Mouse (Mus musculus): ENCODE measurements around the gene Hint3.
A peak's percentile ranks its signal among the peaks of the same experiment; 100 is the strongest.
"Not testable (repeated sequence)": the region's sequence is repeated elsewhere in the genome, so short reads cannot be mapped to it uniquely, and the experiment has no call there.

Gene Hint3

GRCm38 (mm10) chr10:30629513-30629912 is at the start of gene Hint3:
TSS of gene Hint3 (minus strand) at chr10:30629632.
- DNase-seq (ENCODE audit: low spot score) = no peak

- no peak for DNase-seq (ENCODE audit: low spot score)
Measured at GRCm38 (mm10) chr10:30678051-30678450, 48.6 kb upstream of the Hint3 start.

GRCm38 (mm10) chr10:30674825-30675224 is 45.4 kb upstream of the Hint3 start:
- DNase-seq (ENCODE audit: low spot score) = no peak

GRCm38 (mm10) chr10:30666580-30666979 is 37.1 kb upstream of the Hint3 start:
- DNase-seq (ENCODE audit: low spot score) = no peak

- DNase-seq (ENCODE audit: low spot score) = no peak
Measured at GRCm38 (mm10) chr10:30660564-30661328, 31.3 kb upstream of the Hint3 start.

GRCm38 (mm10) chr10:30655655-30656054 is 26.2 kb upstream of the Hint3 start:
- no peak for DNase-seq (ENCODE audit: low spot score)

GRCm38 (mm10) chr10:30647681-30648080 is 18.2 kb upstream of the Hint3 start:
- DNase-seq (ENCODE audit: low spot score) = no peak

- no peak for DNase-seq (ENCODE audit: low spot score)
Measured at GRCm38 (mm10) chr10:30638216-30638615, 8.8 kb upstream of the Hint3 start.

GRCm38 (mm10) chr10:30636474-30637154 is 7.2 kb upstream of the Hint3 start:
- DNase-seq (ENCODE audit: low spot score) = not testable (repeated sequence)

- no peak for DNase-seq (ENCODE audit: low spot score)
Measured at GRCm38 (mm10) chr10:30632718-30633117, 3.3 kb upstream of the Hint3 start.

- no peak for DNase-seq (ENCODE audit: low spot score)
Measured at GRCm38 (mm10) chr10:30629977-30630376, 545 bp upstream of the Hint3 start.

- DNase-seq (ENCODE audit: low spot score) = not testable (repeated sequence)
Measured at GRCm38 (mm10) chr10:30628444-30628843, 988 bp downstream of the Hint3 start.

GRCm38 (mm10) chr10:30627548-30627947 is 1.9 kb downstream of the Hint3 start:
- DNase-seq (ENCODE audit: low spot score) = no peak

- no peak for DNase-seq (ENCODE audit: low spot score)
Measured at GRCm38 (mm10) chr10:30624161-30625019, 5.0 kb downstream of the Hint3 start.

GRCm38 (mm10) chr10:30622928-30623327 is 6.5 kb downstream of the Hint3 start:
- DNase-seq (ENCODE audit: low spot score) = no peak

GRCm38 (mm10) chr10:30618918-30619210 is 10.6 kb downstream of the Hint3 start:
- no peak for DNase-seq (ENCODE audit: low spot score)

- DNase-seq (ENCODE audit: low spot score) = peak; percentile 97
Measured at GRCm38 (mm10) chr10:30618091-30618917, 11.1 kb downstream of the Hint3 start.

GRCm38 (mm10) chr10:30613039-30613438 is 16.4 kb downstream of the Hint3 start:
- DNase-seq (ENCODE audit: low spot score) = no peak

GRCm38 (mm10) chr10:30609614-30610013 is 19.8 kb downstream of the Hint3 start:
- DNase-seq (ENCODE audit: low spot score) = no peak

GRCm38 (mm10) chr10:30608109-30608508 is 21.3 kb downstream of the Hint3 start:
- DNase-seq (ENCODE audit: low spot score) = no peak

- peak; percentile 74 for DNase-seq (ENCODE audit: low spot score)
Measured at GRCm38 (mm10) chr10:30600542-30600966, 28.9 kb downstream of the Hint3 start, which contains the start of gene Trmt11. TSS of gene Trmt11 (minus strand) at chr10:30600749.

- DNase-seq (ENCODE audit: low spot score) = no peak
Measured at GRCm38 (mm10) chr10:30600094-30600534, 29.3 kb downstream of the Hint3 start.
